Mouse (Mus musculus) liver, adult 2 months (tissue): Measurements from ENCODE around the gene Hist1h1e.

Experiments
- CTCF ChIP-seq: fragments of 200-500 bp; IDR thresholded peaks from 2 replicates; pipeline ENCODE4 v1.5.1; 2011; ENCODE audit warnings: low read depth, low read length, control low read depth
- POLR2A ChIP-seq: fragments of 200-500 bp; IDR thresholded peaks from 2 replicates; pipeline ENCODE4 v1.6.1; 2011; ENCODE audit warnings: low read length, control low read depth; ENCODE audit not compliant: insufficient read depth; ENCODE audit errors: extremely low read depth

GRCm38 (mm10) chr13:23584331-23584730 is 38.0 kb downstream of the Hist1h1e start:
- TF ChIP-seq CTCF = no peak
- no peak for TF ChIP-seq POLR2A
